Mouse (Mus musculus) frontal cortex, postnatal 36 days (tissue): ENCODE measurements around the gene Wfdc1.
A peak's percentile ranks its signal among the peaks of the same experiment; 100 is the strongest.

Experiments used
- DNase-seq, 2 experiments: peaks; one replicate each; pipeline ENCODE4 v3.0.0; 2022; ENCODE audit warnings: low spot score in 2 of 2

Gene Wfdc1

DNA sequence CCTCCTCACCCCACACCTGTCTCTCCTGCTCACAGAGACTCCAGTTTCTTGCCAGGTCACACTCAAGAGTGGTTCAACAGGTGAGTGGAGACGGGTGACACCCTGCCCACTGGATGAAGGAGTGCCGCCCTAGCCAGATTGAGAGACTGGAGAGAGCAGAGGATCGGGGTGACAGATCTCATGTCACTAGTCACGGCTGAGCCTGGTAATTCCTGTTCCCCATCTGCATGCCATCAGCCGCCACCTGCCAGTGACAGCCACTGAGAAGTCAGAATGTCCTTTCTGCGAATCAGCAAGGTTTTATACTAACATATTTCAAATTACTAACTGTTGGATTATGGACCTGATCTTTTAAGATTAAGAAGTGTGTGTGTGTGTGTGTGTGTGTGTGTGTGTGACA, 24.4 kb downstream of the Wfdc1 start:
- DNase-seq, result no peak

DNA sequence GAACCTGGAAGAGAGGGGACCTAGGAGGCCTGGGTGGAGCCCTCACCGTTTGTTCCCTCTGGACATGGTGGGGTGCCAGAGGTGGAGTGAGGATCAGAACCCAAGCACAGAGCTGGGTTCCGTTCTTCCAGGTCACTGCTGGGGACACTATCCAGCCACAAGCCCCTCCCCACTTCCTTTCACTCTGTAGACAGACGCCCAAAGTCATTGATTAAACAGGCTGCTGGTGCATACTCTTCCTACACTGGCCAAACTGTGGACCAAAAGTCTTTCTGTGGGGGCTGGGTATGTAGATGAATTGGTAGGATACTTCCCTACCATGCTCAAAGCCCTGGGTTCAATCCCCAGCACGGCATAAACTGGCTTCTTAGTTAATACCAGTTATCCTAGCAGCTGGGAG, 25.8 kb downstream of the Wfdc1 start:
- DNase-seq, result no peak

GRCm38 (mm10) chr8:119694696-119695095, 28.5 kb downstream of the Wfdc1 start:
- DNase-seq, result no peak

GRCm38 (mm10) chr8:119697163-119697562, 31.0 kb downstream of the Wfdc1 start:
- no peak for DNase-seq

DNA sequence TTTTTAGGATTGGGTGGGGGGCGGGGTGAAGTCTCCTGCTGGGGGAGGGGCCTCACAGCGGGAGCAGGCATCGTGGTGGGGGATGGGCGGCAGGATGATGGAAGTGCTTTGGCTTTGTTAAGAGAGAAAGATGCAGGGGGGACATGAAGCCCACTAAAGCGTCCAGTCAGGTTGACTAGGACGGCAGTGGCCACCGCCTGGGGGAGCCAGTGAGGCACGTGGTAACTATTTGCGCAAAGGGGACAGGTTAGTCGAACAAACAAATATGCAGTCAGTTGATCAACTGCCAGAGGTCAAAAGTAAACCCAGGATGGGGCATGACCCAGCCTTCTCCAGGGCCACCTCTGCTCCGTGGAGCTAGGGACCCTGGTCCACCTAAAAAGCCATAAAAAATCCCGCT, 32.8 kb downstream of the Wfdc1 start:
- peak in 1 of 2 experiments; percentile 30 for DNase-seq

GRCm38 (mm10) chr8:119699549-119700134, 33.5 kb downstream of the Wfdc1 start, which contains the start of gene Atp2c2:
Gene Atp2c2, plus strand, starts transcription at chr8:119700009.
- no peak for DNase-seq

GRCm38 (mm10) chr8:119702965-119703364, 36.8 kb downstream of the Wfdc1 start:
- no peak for DNase-seq

- no peak for DNase-seq
Measured at GRCm38 (mm10) chr8:119707146-119707545, 41.0 kb downstream of the Wfdc1 start.

DNA sequence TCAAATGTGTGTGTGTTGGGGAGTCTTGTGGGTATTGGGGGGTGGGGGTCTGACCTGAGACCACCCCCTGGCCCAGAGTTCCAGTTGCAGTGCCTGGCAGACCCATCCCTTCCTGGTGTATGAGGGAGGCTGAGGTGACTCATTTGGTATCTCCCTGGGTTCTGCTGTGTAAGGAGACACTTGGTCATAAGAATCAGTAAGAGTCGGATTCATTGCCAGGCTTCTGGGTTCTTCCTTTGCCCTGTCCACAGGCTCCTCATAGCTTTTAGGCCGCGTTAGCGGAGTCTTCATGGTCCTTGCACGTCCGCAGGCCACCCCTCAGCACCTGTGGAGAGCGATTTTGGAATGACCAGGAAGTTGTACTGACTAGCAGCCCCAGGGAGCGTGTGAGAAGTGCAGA, 42.3 kb downstream of the Wfdc1 start:
- no peak for DNase-seq

DNA sequence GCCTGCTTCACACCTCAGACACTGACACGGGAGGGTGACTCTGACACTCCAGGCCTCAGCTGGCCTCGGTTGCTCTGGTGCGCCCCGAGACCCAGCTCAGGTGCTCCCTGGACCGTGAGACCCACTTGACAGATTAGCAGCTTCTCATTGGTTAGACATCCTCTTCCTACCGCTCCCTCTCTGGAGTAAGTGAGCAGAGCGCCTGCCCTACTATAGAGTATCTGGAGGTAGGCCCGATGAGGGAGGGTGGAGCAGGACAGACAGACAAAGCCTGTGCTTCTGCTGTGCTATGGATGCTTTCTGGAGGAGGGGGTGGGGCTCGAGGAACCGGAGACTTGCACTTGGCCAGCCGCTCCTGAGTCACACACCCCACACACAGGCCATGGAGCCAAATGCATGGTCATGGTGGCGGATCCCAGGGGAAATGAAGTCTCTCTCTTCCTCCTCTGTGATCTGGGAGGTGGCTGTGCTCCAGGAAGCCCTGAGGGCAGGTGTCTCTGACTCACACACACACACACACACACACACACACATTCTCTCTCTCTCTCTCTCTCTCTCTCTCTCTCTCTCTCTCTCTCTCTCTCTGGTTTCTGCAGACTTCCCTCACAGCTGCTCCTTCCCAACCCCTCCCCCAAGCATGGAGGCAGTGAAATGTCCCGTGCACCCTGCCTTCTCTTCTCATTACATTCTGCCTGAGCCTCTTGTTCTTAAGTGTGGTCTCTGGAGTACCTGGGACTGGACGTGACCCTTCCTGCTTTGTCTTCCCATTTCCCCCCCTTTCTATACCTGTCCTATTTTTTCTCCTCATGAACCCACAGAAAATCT, 42.9 kb downstream of the Wfdc1 start:
- DNase-seq, result no peak

- DNase-seq, result no peak
Measured at GRCm38 (mm10) chr8:119709703-119710093, 43.5 kb downstream of the Wfdc1 start.

DNA sequence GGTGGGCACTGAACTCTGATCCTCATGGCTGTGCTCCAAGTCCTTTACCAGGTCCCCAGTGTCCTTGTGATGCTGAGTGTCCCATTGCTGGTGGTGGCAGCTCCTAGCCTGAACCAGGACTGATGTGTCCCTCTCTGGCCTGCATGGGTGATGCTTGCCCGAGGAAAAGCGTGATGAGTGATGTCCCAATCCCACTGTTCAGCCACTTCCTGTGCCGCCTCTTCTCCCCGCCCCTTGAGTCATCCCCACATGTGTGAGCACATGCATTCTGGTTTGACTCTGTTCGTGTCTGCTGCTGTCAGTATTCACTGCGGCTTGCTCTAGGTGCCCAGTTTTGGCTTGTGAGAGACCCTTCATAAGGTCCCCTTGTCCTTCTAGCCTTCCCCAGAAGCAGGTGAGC, 46.1 kb downstream of the Wfdc1 start:
- no peak for DNase-seq

GRCm38 (mm10) chr8:119713421-119713820, 47.3 kb downstream of the Wfdc1 start:
- DNase-seq, result no peak

GRCm38 (mm10) chr8:119715221-119715620, 49.1 kb downstream of the Wfdc1 start:
- DNase-seq, result no peak

DNA sequence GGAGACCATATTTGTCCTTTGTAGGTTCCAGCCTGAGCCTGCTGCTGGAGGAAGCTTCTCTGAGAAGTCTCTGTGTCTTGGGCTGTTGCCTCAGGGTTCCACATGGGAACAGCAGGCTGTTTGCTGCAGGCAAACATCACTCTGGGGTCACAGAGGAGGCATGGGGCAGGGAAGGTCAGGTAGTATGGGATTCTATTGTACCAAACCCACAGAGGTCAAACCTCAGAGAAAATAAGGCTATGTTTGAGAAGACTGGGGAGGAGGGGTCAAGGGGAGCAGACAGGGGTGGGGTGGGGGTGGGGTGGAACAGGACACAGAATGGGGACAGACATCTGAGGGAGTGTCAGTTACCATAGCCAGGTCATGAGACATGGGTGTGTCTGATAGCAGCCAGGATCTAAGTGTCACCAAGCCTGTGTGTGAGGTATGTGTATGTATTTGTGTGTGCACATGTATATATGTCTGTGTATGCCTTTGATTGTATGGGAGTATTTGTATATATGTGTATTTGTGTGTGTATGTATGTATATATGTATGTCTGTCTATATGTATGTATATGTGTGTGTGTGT, 50.6 kb downstream of the Wfdc1 start:
- DNase-seq, result no peak

DNA sequence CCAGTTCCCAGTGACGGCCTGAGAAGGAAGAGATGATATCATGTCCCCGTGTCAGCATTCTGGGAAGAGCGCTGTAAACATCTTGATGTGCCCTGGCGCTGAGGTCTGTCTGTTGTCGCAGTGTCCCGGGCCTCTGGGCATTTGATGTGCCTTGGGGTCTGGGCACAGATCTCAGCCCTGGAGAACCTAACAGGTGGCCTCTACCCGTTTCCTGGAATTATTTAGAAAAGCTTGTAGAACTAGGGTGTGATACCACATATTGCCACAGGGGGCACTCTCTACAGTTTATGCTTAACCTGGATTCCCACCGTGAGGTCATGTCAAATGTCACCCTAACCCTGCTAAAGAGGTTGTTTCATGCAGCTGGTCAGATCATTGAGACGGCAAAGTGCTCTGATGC, 51.6 kb downstream of the Wfdc1 start:
- DNase-seq, result no peak

DNA sequence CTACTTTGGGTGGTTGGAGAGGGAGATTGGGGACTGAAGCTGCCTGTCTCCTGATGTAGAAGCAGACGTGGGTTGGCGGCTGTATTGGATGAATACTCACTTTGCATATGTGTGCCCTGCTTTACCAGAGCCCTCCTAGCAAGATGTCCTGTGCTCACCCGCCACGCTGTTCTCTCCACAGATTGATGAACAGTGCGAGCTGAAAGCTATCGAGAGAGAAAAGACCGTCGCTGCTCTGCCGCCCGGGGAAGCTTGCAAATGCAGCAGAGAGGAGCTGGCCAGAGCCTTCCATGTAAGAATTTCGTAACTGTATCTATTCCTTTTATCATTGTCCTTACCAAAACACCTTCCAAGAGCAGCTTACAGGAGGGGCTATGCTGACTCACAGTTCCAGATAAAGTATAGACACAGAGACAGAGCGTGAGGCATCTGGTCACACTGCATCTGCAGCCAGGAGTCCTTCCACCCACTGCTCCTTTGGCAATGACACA, 52.9 kb downstream of the Wfdc1 start:
- DNase-seq, result peak; percentile 54 to 56

DNA sequence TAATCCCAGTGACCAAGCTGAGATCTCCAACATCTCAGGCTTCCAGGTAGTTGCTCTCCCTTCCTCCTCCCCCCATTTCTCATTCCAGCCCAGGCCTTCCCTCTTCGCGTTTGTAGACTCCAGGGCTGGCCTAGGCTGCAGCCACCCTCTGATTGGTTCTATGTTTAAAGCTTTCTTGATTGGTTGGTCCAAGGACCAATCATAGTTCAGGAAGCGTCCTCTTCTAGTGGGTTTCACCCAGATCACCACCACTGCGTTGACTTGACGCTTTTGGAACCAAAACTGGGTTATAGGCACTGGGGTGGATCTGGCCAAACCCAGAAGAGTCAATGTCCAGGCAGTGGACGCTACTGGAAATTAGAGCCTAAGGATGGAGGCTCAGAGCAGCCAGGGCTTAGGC, 56.2 kb downstream of the Wfdc1 start:
- no peak for DNase-seq

DNA sequence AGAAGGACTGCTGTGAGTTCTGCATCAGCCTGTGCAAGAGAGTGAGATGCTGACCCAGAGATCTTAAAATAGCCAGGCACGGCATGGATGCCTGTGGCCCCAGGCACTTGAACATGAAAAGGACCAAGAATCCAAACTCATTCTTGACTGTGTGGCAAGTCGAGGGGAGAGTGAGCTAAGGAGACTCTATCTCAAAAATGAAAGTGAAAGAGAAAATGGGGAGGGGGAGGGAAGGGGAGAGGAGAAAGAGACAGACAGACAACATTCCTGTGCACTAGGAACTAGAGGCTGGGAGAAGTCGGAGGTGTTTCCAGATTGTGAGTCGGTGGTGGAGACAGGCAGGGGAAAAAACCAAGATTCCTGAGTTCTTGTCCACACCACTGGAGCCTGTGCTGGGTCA, 57.5 kb downstream of the Wfdc1 start:
- DNase-seq, result no peak

DNA sequence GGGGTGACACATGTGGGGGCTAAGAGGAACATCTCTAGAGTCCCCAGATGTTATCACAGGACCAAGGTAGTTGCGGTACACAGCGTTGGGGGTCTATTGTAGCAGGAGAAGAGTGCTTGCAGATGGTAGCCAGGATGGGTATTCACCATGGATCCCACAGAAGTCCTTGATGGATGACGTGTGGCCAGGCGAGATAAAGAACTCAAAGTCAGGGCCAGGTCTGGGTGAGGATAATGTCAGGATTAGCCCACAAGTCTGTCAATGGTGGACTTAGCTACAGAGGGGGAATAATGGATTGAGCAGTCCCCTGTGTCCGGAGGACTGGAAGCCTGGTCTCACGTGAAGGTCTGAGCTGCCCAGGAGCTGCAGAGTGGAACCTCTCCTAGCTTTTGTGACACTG, 58.4 kb downstream of the Wfdc1 start:
- DNase-seq, result no peak

DNA sequence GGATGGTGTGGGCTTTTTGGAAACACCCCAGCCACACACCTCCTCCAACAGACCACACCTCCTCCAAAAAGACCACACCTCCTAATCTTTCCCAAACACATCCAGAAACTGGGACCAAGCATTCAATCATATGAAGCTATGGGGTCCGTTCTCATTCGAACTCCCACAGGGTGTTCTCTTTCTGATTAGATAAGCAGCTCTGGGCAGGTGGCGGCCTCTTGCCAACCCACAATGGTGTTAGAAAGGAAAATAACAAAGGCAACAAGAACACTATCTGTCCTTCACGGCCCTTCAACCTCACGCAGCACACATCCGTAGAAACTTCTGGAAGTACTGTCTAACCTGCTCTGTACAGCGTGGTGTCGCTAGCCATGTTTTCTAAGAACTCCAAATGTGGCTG, 60.9 kb downstream of the Wfdc1 start:
- no peak for DNase-seq

GRCm38 (mm10) chr8:119728351-119728895, 62.3 kb downstream of the Wfdc1 start:
- no peak for DNase-seq

GRCm38 (mm10) chr8:119732072-119732471, 65.9 kb downstream of the Wfdc1 start:
- no peak for DNase-seq
